Comparison of ENCODE assay signal across 8 mouse cellular contexts in the genomic region with DNA sequence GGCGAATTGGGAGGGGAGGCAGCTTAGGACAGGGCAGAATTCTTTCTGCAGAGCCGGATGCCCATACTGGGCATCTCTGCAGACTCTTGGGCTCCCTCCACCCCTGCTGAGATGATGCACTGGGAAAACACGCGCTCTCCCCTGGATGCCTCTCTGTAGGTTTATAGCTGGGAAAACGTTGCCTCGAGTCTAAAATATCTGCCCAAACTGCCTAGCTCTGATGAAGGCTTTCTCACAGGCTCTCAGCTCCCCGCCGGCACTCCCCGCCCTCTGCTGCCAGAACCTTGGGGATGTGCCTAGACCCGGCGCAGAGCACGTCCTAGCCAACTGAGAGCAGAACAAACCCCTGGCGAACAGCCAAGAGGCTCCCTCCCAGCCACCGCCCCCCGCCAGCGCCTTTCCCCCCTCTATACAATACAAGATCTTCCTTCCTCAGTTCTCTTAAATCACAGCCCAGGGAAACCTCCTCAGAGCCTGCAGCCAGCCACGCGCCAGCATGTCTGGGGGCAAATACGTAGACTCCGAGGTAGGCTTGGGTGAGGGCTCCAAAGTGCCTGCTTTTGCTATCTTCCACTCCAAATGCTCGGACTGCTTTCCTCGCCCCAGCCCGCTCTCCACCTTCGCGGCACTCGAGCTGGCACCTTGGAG. TPM values are rescaled to one million over a fixed set of nuclear protein-coding genes. Genes with fewer than 3 reads are reported as not detected.
DNase-seq lines count a peak whose midpoint lies in the region; ATAC-seq lines count a peak whose summit lies in the region.

A gene (plus strand): TSS at position 382 of the 648 bp plus-strand sequence.

- no peaks in the 10 kb centered on the region for H3K27me3 ChIP-seq in embryonic facial prominence, embryonic 15.5 days
- peaks cover 9% of the 10 kb centered on the region; the same call in 1 of the 2 replicates for H3K27me3 ChIP-seq in kidney, embryonic 14.5 days (ENCODE audit: control insufficient read depth, insufficient read depth, low read length)
- H3K27me3 ChIP-seq in limb, embryonic 12.5 days = peaks cover 41% of the 10 kb centered on the region
- H3K27me3 ChIP-seq in midbrain, embryonic 12.5 days = peaks cover 36% of the 10 kb centered on the region
- H3K27me3 ChIP-seq in stomach, embryonic 16.5 days (ENCODE audit: control insufficient read depth, insufficient read depth, low read length) = no peaks in the 10 kb centered on the region

- peak; percentile 6 to 17 for DNase-seq in spleen, adult 18-20 months
- DNase-seq in spleen, postnatal 4 days (ENCODE audit: low spot score in 2 of 2) = no peak
- DNase-seq in heart, adult 9 months (ENCODE audit: low spot score in 2 of 2) = peak; percentile 83 to 87

- H3K36me3 ChIP-seq in embryonic facial prominence, embryonic 15.5 days = no peaks in the 10 kb centered on the region
- H3K36me3 ChIP-seq in kidney, embryonic 14.5 days (ENCODE audit: control insufficient read depth, insufficient read depth, low read length) = no peaks in the 10 kb centered on the region
- no peaks in the 10 kb centered on the region for H3K36me3 ChIP-seq in limb, embryonic 12.5 days
- no peaks in the 10 kb centered on the region for H3K36me3 ChIP-seq in midbrain, embryonic 12.5 days
- no peaks in the 10 kb centered on the region for H3K36me3 ChIP-seq in stomach, embryonic 16.5 days (ENCODE audit: control insufficient read depth, insufficient read depth, low read length)

- H3K4me3 ChIP-seq in embryonic facial prominence, embryonic 15.5 days (replicated peaks) = peak within 1 kb of the TSS; percentile 58
- H3K4me3 ChIP-seq in kidney, embryonic 14.5 days (ENCODE audit: low read length) = peak within 1 kb of the TSS; percentile 50
- peak within 1 kb of the TSS; percentile 47 for H3K4me3 ChIP-seq in limb, embryonic 12.5 days (replicated peaks)
- peak within 1 kb of the TSS; percentile 45 for H3K4me3 ChIP-seq in midbrain, embryonic 12.5 days
- peak within 1 kb of the TSS; percentile 76 for H3K4me3 ChIP-seq in stomach, embryonic 16.5 days (replicated peaks; ENCODE audit: low read length)

- whole genome bisulfite sequencing in embryonic facial prominence, embryonic 15.5 days = under 1% methylated on average over 26 of the region's 26 CpGs
- under 1% methylated on average over 26 of the region's 26 CpGs for WGBS in kidney, embryonic 14.5 days
- 2% methylated on average over 26 of the region's 26 CpGs for WGBS in limb, embryonic 12.5 days
- WGBS in midbrain, embryonic 12.5 days = under 1% methylated on average over 26 of the region's 26 CpGs
- WGBS in stomach, embryonic 16.5 days = under 1% methylated on average over 26 of the region's 26 CpGs

- peak within 1 kb of the TSS; percentile 50 for H3K9ac ChIP-seq in embryonic facial prominence, embryonic 15.5 days
- H3K9ac ChIP-seq in kidney, embryonic 14.5 days (ENCODE audit: low read depth, low read length) = peak within 1 kb of the TSS; percentile 58
- H3K9ac ChIP-seq in limb, embryonic 12.5 days (replicated peaks) = peak within 1 kb of the TSS; percentile 52
- peak within 1 kb of the TSS; percentile 53 for H3K9ac ChIP-seq in midbrain, embryonic 12.5 days (replicated peaks)
- peak within 1 kb of the TSS; percentile 84 for H3K9ac ChIP-seq in stomach, embryonic 16.5 days (ENCODE audit: low read length)

- no peaks in the 10 kb centered on the region for H3K9me3 ChIP-seq in embryonic facial prominence, embryonic 15.5 days (replicated peaks)
- H3K9me3 ChIP-seq in kidney, embryonic 14.5 days (ENCODE audit: control insufficient read depth, low read length) = no peaks in the 10 kb centered on the region
- H3K9me3 ChIP-seq in limb, embryonic 12.5 days = no peaks in the 10 kb centered on the region
- H3K9me3 ChIP-seq in midbrain, embryonic 12.5 days = no peaks in the 10 kb centered on the region
- no peaks in the 10 kb centered on the region for H3K9me3 ChIP-seq in stomach, embryonic 16.5 days (replicated peaks; ENCODE audit: control insufficient read depth, low read length)

- H3K27ac ChIP-seq in embryonic facial prominence, embryonic 15.5 days (replicated peaks) = peak within 1 kb of the TSS; percentile 89
- peak within 1 kb of the TSS; percentile 67; the same call in 1 of the 2 replicates for H3K27ac ChIP-seq in kidney, embryonic 14.5 days (ENCODE audit: low read depth, low read length)
- no peak within 1 kb of the TSS for H3K27ac ChIP-seq in limb, embryonic 12.5 days
- no peak within 1 kb of the TSS for H3K27ac ChIP-seq in midbrain, embryonic 12.5 days (replicated peaks)
- H3K27ac ChIP-seq in stomach, embryonic 16.5 days (ENCODE audit: low read length) = peak within 1 kb of the TSS; percentile 97

- peak; percentile 83 for ATAC-seq in embryonic facial prominence, embryonic 15.5 days (ENCODE audit: insufficient number of reproducible peaks, low FRiP score, low TSS enrichment, low read depth)
- peak; percentile 90 for ATAC-seq in kidney, embryonic 14.5 days (ENCODE audit: low FRiP score, low TSS enrichment)
- ATAC-seq in limb, embryonic 12.5 days (ENCODE audit: insufficient number of reproducible peaks, insufficient read depth, low FRiP score, low TSS enrichment, low read depth) = peak; percentile 81
- peak; percentile 76 for ATAC-seq in midbrain, embryonic 12.5 days (ENCODE audit: low FRiP score, low read depth)
- peak; percentile 92 for ATAC-seq in stomach, embryonic 16.5 days (ENCODE audit: insufficient read depth, low FRiP score)

- H3K4me2 ChIP-seq in embryonic facial prominence, embryonic 15.5 days (replicated peaks) = peak within 1 kb of the TSS; percentile 86
- H3K4me2 ChIP-seq in kidney, embryonic 14.5 days (replicated peaks; ENCODE audit: low read depth, low read length) = peak within 1 kb of the TSS; percentile 93
- peak within 1 kb of the TSS; percentile 93 for H3K4me2 ChIP-seq in limb, embryonic 12.5 days
- peak within 1 kb of the TSS; percentile 91 for H3K4me2 ChIP-seq in midbrain, embryonic 12.5 days (replicated peaks)
- H3K4me2 ChIP-seq in stomach, embryonic 16.5 days (ENCODE audit: low read depth, low read length) = peak within 1 kb of the TSS; percentile 93

- H3K4me1 ChIP-seq in embryonic facial prominence, embryonic 15.5 days = peaks cover 24% of the 10 kb centered on the region
- H3K4me1 ChIP-seq in kidney, embryonic 14.5 days (ENCODE audit: control insufficient read depth, insufficient read depth, low read length) = 0 out of 2 replicates have a peak, but pooled peaks cover 7% of the 10 kb centered on the region
- peaks cover 19% of the 10 kb centered on the region for H3K4me1 ChIP-seq in limb, embryonic 12.5 days (replicated peaks)
- peaks cover 20% of the 10 kb centered on the region for H3K4me1 ChIP-seq in midbrain, embryonic 12.5 days
- peaks cover 15% of the 10 kb centered on the region; the same call in 1 of the 2 replicates for H3K4me1 ChIP-seq in stomach, embryonic 16.5 days (ENCODE audit: control insufficient read depth, insufficient read depth, low read length)

RNA-seq across cellular contexts. Expression of the gene that starts here (rescaled TPM):
- 209 and 234 TPM in 2 replicates for polyA plus RNA-seq in embryonic facial prominence, embryonic 15.5 days (2015; fragmentation: Nextera tagmentation; extraction: Ambion mirVana)
- polyA plus RNA-seq in kidney, embryonic 14.5 days (2014; fragmentation: Nextera tagmentation; extraction: Ambion mirVana) = 49.2 and 52.9 TPM in 2 replicates
- polyA plus RNA-seq in limb, embryonic 12.5 days (2016; fragmentation: Nextera tagmentation; extraction: Ambion mirVana) = 28.1 and 31.1 TPM in 2 replicates
- 10.1 and 11.3 TPM in 2 replicates for polyA plus RNA-seq in midbrain, embryonic 12.5 days (2016; fragmentation: Nextera tagmentation; extraction: Ambion mirVana)
- polyA plus RNA-seq in stomach, embryonic 16.5 days (2015; fragmentation: Nextera tagmentation; extraction: Ambion mirVana) = 433 and 475 TPM in 2 replicates

Comparison
In these comparisons a context has a peak if more than half of its experiments do, and no peak if none do; other contexts are left out.
1. DNase-seq: peak in spleen, adult 18-20 months (2 of 2) and heart, adult 9 months (2 of 2); none in spleen, postnatal 4 days (0 of 2).
2. H3K27ac ChIP-seq: peak in embryonic facial prominence, embryonic 15.5 days (single experiment), kidney, embryonic 14.5 days (single experiment) and stomach, embryonic 16.5 days (single experiment); none in limb, embryonic 12.5 days (single experiment) and midbrain, embryonic 12.5 days (single experiment).
3. Peak in every context shown above with its lines, with median percentiles within 50 percentile points of each other: ATAC-seq, H3K4me2 ChIP-seq, H3K4me3 ChIP-seq and H3K9ac ChIP-seq.